Mouse (Mus musculus) midbrain, embryonic 13.5 days (tissue): Measurements from ENCODE around the gene Map3k13. TPM values are rescaled to one million over a fixed set of nuclear protein-coding genes. Genes with fewer than 3 reads are reported as not detected.
"Not testable (repeated sequence)": the region's sequence is repeated elsewhere in the genome, so short reads cannot be mapped to it uniquely, and the experiment has no call there.

Source experiments
- ATAC-seq: fragments of 200-750 bp; cut with Nextera tagmentation; 2 replicates; pipeline ENCODE4 v1.8.0; 2017; ENCODE audit warnings: mild to moderate bottlenecking, moderate TSS enrichment, moderate library complexity
- H3K27ac ChIP-seq: fragments of 300-500 bp; sonication (generic); 2 replicates; pipeline ENCODE4 v1.5.1; 2015; ENCODE audit warnings: inconsistent platforms, mild to moderate bottlenecking, moderate library complexity
- H3K27me3 ChIP-seq: fragments of 300-500 bp; sonication (generic); 2 replicates; pipeline ENCODE4 v1.6.1; 2015; ENCODE audit warnings: mild to moderate bottlenecking, inconsistent platforms
- H3K36me3 ChIP-seq: fragments of 300-500 bp; sonication (generic); 2 replicates; pipeline ENCODE4 v1.6.1; 2015; ENCODE audit warnings: mild to moderate bottlenecking, inconsistent platforms
- H3K4me1 ChIP-seq: fragments of 300-500 bp; sonication (generic); replicated peaks from 2 replicates; pipeline ENCODE4 v1.6.1; 2015; ENCODE audit warnings: inconsistent platforms
- H3K4me2 ChIP-seq: fragments of 300-500 bp; sonication (generic); replicated peaks from 2 replicates; pipeline ENCODE4 v1.6.1; 2015; ENCODE audit warnings: moderate library complexity, mild to moderate bottlenecking, inconsistent platforms
- H3K4me3 ChIP-seq: fragments of 300-500 bp; sonication (generic); replicated peaks from 2 replicates; pipeline ENCODE4 v1.5.1; 2015; ENCODE audit warnings: mild to moderate bottlenecking, inconsistent platforms
- H3K9ac ChIP-seq: fragments of 300-500 bp; sonication (generic); replicated peaks from 2 replicates; pipeline ENCODE4 v1.6.1; 2015; ENCODE audit warnings: mild to moderate bottlenecking, inconsistent platforms
- H3K9me3 ChIP-seq: fragments of 300-500 bp; sonication (generic); 2 replicates; pipeline ENCODE4 v1.6.1; 2016; ENCODE audit warnings: mild to moderate bottlenecking, inconsistent platforms
- WGBS: fragments of 180-500 bp; shearing (Covaris S2); methylation state at CpG from one replicate; pipeline ENCODE4 v1.1.7; 2015; 5-methylcytosine and 5-hydroxymethylcytosine counted together
- polyA plus RNA-seq: library from polyadenylated mRNA; unstranded; fragments of >200 nt; fragmentation: Nextera tagmentation; extraction: Ambion mirVana; gene quantifications from 2 replicates; pipeline ENCODE4 v1.2.1, GENCODE M21; 2015

Map3k13 gene
- polyA plus RNA-seq, 1 experiment from 2014 or later = 7.6 TPM

GRCm38 (mm10) chr16:21787516-21788353, 6.4 kb upstream of the Map3k13 start, which contains the start of gene Ehhadh:
Ehhadh (minus strand) TSS chr16:21787807.
- WGBS = 7% methylated on average over 28 of the region's 28 CpGs
- peak; percentile 95 for ATAC-seq
- peak within 1 kb of the TSS; percentile 68 for H3K9ac ChIP-seq
- peaks cover 11% of the 10 kb centered on the region for H3K4me1 ChIP-seq
- H3K36me3 ChIP-seq = no peaks in the 10 kb centered on the region
- no peaks in the 10 kb centered on the region for H3K27me3 ChIP-seq
- H3K4me3 ChIP-seq = peak within 1 kb of the TSS; percentile 46
- H3K4me2 ChIP-seq = peak within 1 kb of the TSS; percentile 74
- H3K27ac ChIP-seq = no peak within 1 kb of the TSS
- H3K9me3 ChIP-seq = no peaks in the 10 kb centered on the region

GRCm38 (mm10) chr16:21788581-21788980, 5.6 kb upstream of the Map3k13 start:
- no peak for ATAC-seq
- no peak overlapping the region for H3K4me2 ChIP-seq
- WGBS = 60% methylated on average over 3 of the region's 3 CpGs
- H3K36me3 ChIP-seq = no peaks in the 10 kb centered on the region
- no peaks in the 10 kb centered on the region for H3K27me3 ChIP-seq
- no peak overlapping the region for H3K4me3 ChIP-seq
- no peak overlapping the region for H3K9ac ChIP-seq
- H3K9me3 ChIP-seq = no peaks in the 10 kb centered on the region
- H3K27ac ChIP-seq = no peak overlapping the region
- peaks cover 14% of the 10 kb centered on the region for H3K4me1 ChIP-seq

- Histone ChIP-seq H3K9me3 (no peaks in the 10 kb centered on the region), H3K9ac (no peak overlapping the region), H3K4me1 (peaks cover 16% of the 10 kb centered on the region), H3K27me3 (no peaks in the 10 kb centered on the region), H3K4me3 (no peak overlapping the region), H3K4me2 (no peak overlapping the region), H3K27ac (no peak overlapping the region), H3K36me3 (no peaks in the 10 kb centered on the region)
- no peak for ATAC-seq
- WGBS = 84% methylated on average over 2 of the region's 2 CpGs
Observed at GRCm38 (mm10) chr16:21789180-21789579, 5.0 kb upstream of the Map3k13 start.

- no peaks in the 10 kb centered on the region for H3K36me3 ChIP-seq
- peaks cover 22% of the 10 kb centered on the region for H3K4me1 ChIP-seq
- H3K27ac ChIP-seq = no peak overlapping the region
- ATAC-seq = no peak
- H3K9me3 ChIP-seq = no peaks in the 10 kb centered on the region
- no peaks in the 10 kb centered on the region for H3K27me3 ChIP-seq
- 17% methylated on average over 1 of the region's 1 CpGs for WGBS
- H3K9ac ChIP-seq = no peak overlapping the region
- no peak overlapping the region for H3K4me2 ChIP-seq
- H3K4me3 ChIP-seq = no peak overlapping the region
Observed at GRCm38 (mm10) chr16:21790469-21790868, 3.7 kb upstream of the Map3k13 start.

GRCm38 (mm10) chr16:21791779-21792178, 2.4 kb upstream of the Map3k13 start:
- H3K4me1 ChIP-seq = peaks cover 27% of the 10 kb centered on the region
- no peaks in the 10 kb centered on the region for H3K27me3 ChIP-seq
- no peak overlapping the region for H3K4me3 ChIP-seq
- 63% methylated on average over 3 of the region's 3 CpGs for WGBS
- ATAC-seq = no peak
- no peak overlapping the region for H3K9ac ChIP-seq
- no peak overlapping the region for H3K4me2 ChIP-seq
- no peaks in the 10 kb centered on the region for H3K9me3 ChIP-seq
- no peak overlapping the region for H3K27ac ChIP-seq
- H3K36me3 ChIP-seq = no peaks in the 10 kb centered on the region

- Histone ChIP-seq H3K9ac (peak overlapping the region; percentile 88), H3K4me2 (peak overlapping the region; percentile 79), H3K4me3 (peak overlapping the region; percentile 86), H3K4me1 (peaks cover 17% of the 10 kb centered on the region)
- H3K27ac ChIP-seq, H3K36me3 ChIP-seq, H3K9me3 ChIP-seq, H3K27me3 ChIP-seq, ATAC-seq: not testable (repeated sequence)
- WGBS = 47% methylated on average over 2 of the region's 2 CpGs
Observed at GRCm38 (mm10) chr16:21793080-21793810, 901 bp upstream of the Map3k13 start.

- 1% methylated on average over 14 of the region's 14 CpGs for WGBS
- Histone ChIP-seq H3K4me1 (peaks cover 17% of the 10 kb centered on the region), H3K36me3 (peaks cover 7% of the 10 kb centered on the region), H3K27ac (peak overlapping the region; percentile 91), H3K4me3 (peak overlapping the region; percentile 86), H3K9me3 (no peaks in the 10 kb centered on the region), H3K27me3 (no peaks in the 10 kb centered on the region), H3K4me2 (peak overlapping the region; percentile 79), H3K9ac (peak overlapping the region; percentile 88)
- ATAC-seq = no peak
Observed at GRCm38 (mm10) chr16:21794697-21795045, 525 bp downstream of the Map3k13 start.

GRCm38 (mm10) chr16:21795071-21795470, 925 bp downstream of the Map3k13 start:
- Histone ChIP-seq H3K4me3 (peak overlapping the region; percentile 86), H3K36me3 (peaks cover 7% of the 10 kb centered on the region), H3K4me1 (peaks cover 17% of the 10 kb centered on the region), H3K4me2 (peak overlapping the region; percentile 79), H3K27me3 (no peaks in the 10 kb centered on the region), H3K9ac (peak overlapping the region; percentile 88; the same call in 1 of the 2 replicates), H3K9me3 (no peaks in the 10 kb centered on the region), H3K27ac (no peak overlapping the region)
- ATAC-seq = no peak
- WGBS = 17% methylated on average over 5 of the region's 5 CpGs

GRCm38 (mm10) chr16:21804258-21804657, 10.1 kb downstream of the Map3k13 start:
- Histone ChIP-seq H3K4me3 (no peak overlapping the region), H3K27me3 (no peaks in the 10 kb centered on the region), H3K4me1 (no peaks in the 10 kb centered on the region), H3K4me2 (no peak overlapping the region), H3K9ac (no peak overlapping the region), H3K9me3 (no peaks in the 10 kb centered on the region), H3K36me3 (peaks cover 52% of the 10 kb centered on the region), H3K27ac (no peak overlapping the region)
- no peak for ATAC-seq
- WGBS = 91% methylated on average over 1 of the region's 1 CpGs

GRCm38 (mm10) chr16:21806892-21807291, 12.7 kb downstream of the Map3k13 start:
- H3K27me3 ChIP-seq = no peaks in the 10 kb centered on the region
- no peak for ATAC-seq
- no peak overlapping the region for H3K4me3 ChIP-seq
- H3K9me3 ChIP-seq = no peaks in the 10 kb centered on the region
- H3K9ac ChIP-seq = no peak overlapping the region
- peaks cover 51% of the 10 kb centered on the region for H3K36me3 ChIP-seq
- no peak overlapping the region for H3K4me2 ChIP-seq
- 95% methylated on average over 1 of the region's 1 CpGs for WGBS
- no peak overlapping the region for H3K27ac ChIP-seq
- no peaks in the 10 kb centered on the region for H3K4me1 ChIP-seq

- not testable (repeated sequence) for H3K27me3 ChIP-seq, H3K4me2 ChIP-seq, ATAC-seq, H3K9ac ChIP-seq, H3K9me3 ChIP-seq, H3K27ac ChIP-seq, H3K4me3 ChIP-seq, H3K4me1 ChIP-seq
- WGBS = 90% methylated on average over 7 of the region's 7 CpGs
- peaks cover 51% of the 10 kb centered on the region for H3K36me3 ChIP-seq
Observed at GRCm38 (mm10) chr16:21807786-21808185, 13.6 kb downstream of the Map3k13 start.

GRCm38 (mm10) chr16:21813164-21813834, 19.2 kb downstream of the Map3k13 start:
- H3K4me3 ChIP-seq = no peak overlapping the region
- ATAC-seq = no peak
- no peak overlapping the region for H3K27ac ChIP-seq
- H3K9ac ChIP-seq = no peak overlapping the region
- no peak overlapping the region for H3K4me2 ChIP-seq
- H3K27me3 ChIP-seq = no peaks in the 10 kb centered on the region
- H3K36me3 ChIP-seq = peaks cover 23% of the 10 kb centered on the region
- no peaks in the 10 kb centered on the region for H3K9me3 ChIP-seq
- 70% methylated on average over 6 of the region's 6 CpGs for WGBS
- H3K4me1 ChIP-seq = 0 out of 2 replicates have a peak, but pooled peaks cover 5% of the 10 kb centered on the region
